Mouse (Mus musculus): ENCODE measurements around the gene Tmbim4. TPM values are rescaled to one million over a fixed set of nuclear protein-coding genes. Genes with fewer than 3 reads are reported as not detected.
A peak's percentile ranks its signal among the peaks of the same experiment; 100 is the strongest.

Gene Tmbim4
- polyA plus RNA-seq, 1 experiment from 2014 or later = 127 TPM

DNA sequence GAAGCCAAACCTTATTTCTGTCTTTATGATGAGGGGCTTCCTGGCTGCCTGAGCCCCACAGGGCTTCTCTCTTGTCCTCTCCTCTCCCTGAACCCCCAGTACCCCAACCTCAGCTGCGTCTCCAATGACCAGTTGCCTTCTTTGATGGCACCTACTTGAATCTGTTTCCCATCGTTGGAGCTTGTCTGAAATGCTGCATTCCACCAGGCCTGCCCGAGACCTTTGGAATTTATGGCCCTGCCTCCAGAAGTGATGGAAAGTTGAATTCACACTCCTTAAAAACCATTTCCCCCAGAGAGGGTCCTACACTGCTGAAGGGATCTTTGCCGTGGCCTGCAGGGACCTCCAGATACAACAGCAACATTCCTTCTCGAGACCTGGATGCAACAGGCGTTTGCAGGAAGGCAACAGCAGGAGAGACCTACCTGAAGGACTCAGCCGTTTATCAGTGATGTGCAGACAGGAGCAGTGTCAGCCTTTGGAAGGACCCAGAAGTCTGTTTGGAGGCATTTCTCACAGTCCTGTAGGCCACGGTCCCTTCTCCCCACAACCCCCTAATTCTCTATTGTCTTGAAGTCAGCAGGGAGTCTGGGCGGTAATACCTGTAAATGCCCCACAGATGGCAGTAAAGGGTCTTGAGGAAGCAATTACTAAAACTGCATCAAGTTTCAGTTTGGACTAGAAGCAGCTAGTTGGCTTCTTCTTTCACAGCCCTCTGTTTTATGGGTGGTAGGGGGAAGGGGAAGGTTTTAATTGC lies 45.8 kb downstream of the Tmbim4 start:
- peak overlapping the region; percentile 32 for H3K9ac ChIP-seq (ENCODE audit: low read depth, low read length)
- peaks cover 10% of the 10 kb centered on the region; the same call in 1 of the 2 replicates for H3K4me1 ChIP-seq (ENCODE audit: control insufficient read depth, insufficient read depth, low read length)
- 11% methylated on average over 9 of the region's 9 CpGs for WGBS
- peak overlapping the region; percentile 12; the same call in 1 of the 2 replicates for H3K4me3 ChIP-seq (ENCODE audit: low read length)
- H3K27ac ChIP-seq (ENCODE audit: low read depth, low read length) = peak overlapping the region; percentile 43; the same call in 1 of the 2 replicates
- ATAC-seq (ENCODE audit: low FRiP score, low TSS enrichment) = peak; percentile 68
- H3K27me3 ChIP-seq (ENCODE audit: control insufficient read depth, insufficient read depth, low read length) = no peaks in the 10 kb centered on the region
- peak overlapping the region; percentile 32 for H3K4me2 ChIP-seq (replicated peaks; ENCODE audit: low read depth, low read length)
- H3K9me3 ChIP-seq (ENCODE audit: control insufficient read depth, low read length) = no peaks in the 10 kb centered on the region
- H3K36me3 ChIP-seq (ENCODE audit: control insufficient read depth, insufficient read depth, low read length) = no peaks in the 10 kb centered on the region

DNA sequence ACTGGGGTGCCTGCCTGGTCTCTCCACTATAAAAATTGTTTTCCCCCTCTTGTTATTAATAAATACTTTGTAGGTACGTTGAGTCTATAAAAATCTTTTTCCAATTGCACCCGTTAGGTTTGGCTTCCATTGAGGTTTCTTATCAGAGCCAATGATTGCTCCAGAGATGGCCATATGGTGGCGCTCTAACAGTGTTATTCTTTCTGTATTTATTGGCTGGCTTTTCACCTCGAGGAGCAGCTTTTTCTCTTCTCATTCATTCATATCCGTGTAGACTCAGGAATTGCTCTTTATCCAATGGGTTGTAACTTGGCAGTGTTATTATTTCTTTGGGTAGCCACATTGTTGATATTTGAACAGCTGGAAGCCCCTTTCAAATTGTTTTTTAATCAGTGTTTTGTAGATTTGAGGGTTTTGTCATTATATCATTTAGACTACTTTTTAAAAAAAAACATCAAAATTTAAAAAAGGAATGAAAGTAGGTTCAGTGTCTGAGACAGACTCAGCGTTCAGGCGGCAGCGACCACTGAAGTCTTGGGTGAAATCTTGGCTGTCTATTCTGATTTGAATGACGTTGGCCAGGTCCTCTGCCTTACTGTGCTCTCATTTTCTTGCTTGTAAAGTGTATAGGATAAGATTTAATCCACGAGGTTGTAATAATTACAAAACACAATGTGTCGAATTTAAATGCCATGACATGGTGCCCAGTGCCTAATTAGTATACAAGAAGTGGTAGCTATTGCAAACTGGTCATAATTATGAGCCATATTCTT lies 49.7 kb downstream of the Tmbim4 start:
- Histone ChIP-seq H3K27ac (ENCODE audit: low read depth, low read length) (no peak overlapping the region), H3K9me3 (ENCODE audit: control insufficient read depth, low read length) (no peaks in the 10 kb centered on the region), H3K9ac (ENCODE audit: low read depth, low read length) (no peak overlapping the region), H3K4me3 (ENCODE audit: low read length) (no peak overlapping the region), H3K36me3 (ENCODE audit: control insufficient read depth, insufficient read depth, low read length) (no peaks in the 10 kb centered on the region), H3K27me3 (ENCODE audit: control insufficient read depth, insufficient read depth, low read length) (no peaks in the 10 kb centered on the region), H3K4me1 (ENCODE audit: control insufficient read depth, insufficient read depth, low read length) (peaks cover 20% of the 10 kb centered on the region), H3K4me2 (replicated peaks; ENCODE audit: low read depth, low read length) (no peak overlapping the region)
- no peak for ATAC-seq (ENCODE audit: low FRiP score, low TSS enrichment)
- WGBS = 60% methylated on average over 11 of the region's 11 CpGs

DNA sequence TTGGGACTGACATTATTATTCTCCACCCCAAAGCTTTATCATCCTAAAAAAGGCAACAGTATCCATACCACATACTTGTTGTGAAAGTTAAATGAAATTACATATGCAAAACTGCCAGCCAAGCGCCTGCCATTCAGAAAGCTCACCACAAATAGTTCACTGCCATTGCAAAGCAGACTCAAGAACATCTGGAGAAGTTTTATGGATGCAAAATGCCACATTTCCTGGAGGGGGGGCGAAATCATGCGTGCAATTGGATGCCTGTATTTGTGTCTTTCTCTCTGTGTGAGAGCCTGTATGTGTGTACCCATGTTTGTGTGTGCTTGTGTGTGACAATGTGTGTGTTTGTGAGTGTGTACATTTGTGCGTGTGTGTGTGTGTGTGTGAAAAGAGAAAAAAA lies 50.4 kb downstream of the Tmbim4 start:
- Histone ChIP-seq H3K4me3 (ENCODE audit: low read length) (no peak overlapping the region), H3K4me2 (replicated peaks; ENCODE audit: low read depth, low read length) (no peak overlapping the region), H3K27me3 (ENCODE audit: control insufficient read depth, insufficient read depth, low read length) (no peaks in the 10 kb centered on the region), H3K9ac (ENCODE audit: low read depth, low read length) (no peak overlapping the region), H3K27ac (ENCODE audit: low read depth, low read length) (no peak overlapping the region), H3K9me3 (ENCODE audit: control insufficient read depth, low read length) (no peaks in the 10 kb centered on the region), H3K36me3 (ENCODE audit: control insufficient read depth, insufficient read depth, low read length) (no peaks in the 10 kb centered on the region), H3K4me1 (ENCODE audit: control insufficient read depth, insufficient read depth, low read length) (peaks cover 20% of the 10 kb centered on the region)
- ATAC-seq (ENCODE audit: low FRiP score, low TSS enrichment) = no peak
- WGBS = 84% methylated on average over 4 of the region's 4 CpGs

DNA sequence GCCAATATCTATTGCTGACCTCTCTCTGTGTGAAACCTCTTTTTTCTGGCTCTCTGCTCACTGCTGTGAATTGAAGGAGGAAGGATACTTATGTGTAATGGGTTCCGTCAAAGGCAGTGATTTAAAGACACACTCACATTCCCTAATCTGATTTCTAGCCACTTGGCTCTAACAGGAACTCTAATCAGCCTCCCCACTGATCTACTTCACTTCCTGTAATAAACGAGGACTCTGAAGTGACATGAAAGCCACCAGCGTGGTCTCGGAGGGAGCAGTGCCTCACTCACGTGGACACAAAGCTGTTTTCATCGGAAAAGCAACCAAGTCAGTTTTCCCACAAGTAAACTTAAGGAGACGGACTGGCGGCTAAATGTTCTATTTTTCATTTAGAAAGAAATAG lies 51.4 kb downstream of the Tmbim4 start:
- Histone ChIP-seq H3K27me3 (ENCODE audit: control insufficient read depth, insufficient read depth, low read length) (no peaks in the 10 kb centered on the region), H3K4me2 (replicated peaks; ENCODE audit: low read depth, low read length) (peak overlapping the region; percentile 21; the same call in 1 of the 2 replicates), H3K27ac (ENCODE audit: low read depth, low read length) (no peak overlapping the region), H3K4me3 (ENCODE audit: low read length) (no peak overlapping the region), H3K9me3 (ENCODE audit: control insufficient read depth, low read length) (no peaks in the 10 kb centered on the region), H3K36me3 (ENCODE audit: control insufficient read depth, insufficient read depth, low read length) (no peaks in the 10 kb centered on the region), H3K9ac (ENCODE audit: low read depth, low read length) (no peak overlapping the region; the same call in 1 of the 2 replicates), H3K4me1 (ENCODE audit: control insufficient read depth, insufficient read depth, low read length) (peaks cover 14% of the 10 kb centered on the region)
- ATAC-seq (ENCODE audit: low FRiP score, low TSS enrichment) = 0 out of 2 replicates have a peak, but pooled peaks have one; percentile 53
- 9% methylated on average over 8 of the region's 8 CpGs for WGBS

DNA sequence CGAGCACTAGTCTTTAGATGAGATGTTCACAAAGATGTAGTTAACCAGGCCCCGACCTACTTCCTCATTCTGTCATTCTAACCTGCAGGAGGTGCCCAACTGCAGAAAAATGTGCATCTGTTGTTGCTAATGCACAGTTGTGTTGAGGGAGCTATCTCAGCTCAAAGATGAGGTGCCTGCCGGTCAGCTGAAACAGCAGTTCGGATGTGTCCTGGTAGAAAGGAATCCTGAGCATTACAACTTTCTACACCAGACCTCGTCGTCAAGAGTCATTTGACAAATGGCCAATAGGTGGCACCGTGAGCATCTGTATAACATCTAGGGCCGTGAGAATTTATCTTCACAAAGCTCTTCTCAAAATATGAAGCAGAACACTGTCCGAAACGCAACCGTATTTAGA lies 55.8 kb downstream of the Tmbim4 start:
- WGBS = 23% methylated on average over 11 of the region's 11 CpGs
- peak; percentile 54; the same call in 1 of the 2 replicates for ATAC-seq (ENCODE audit: low FRiP score, low TSS enrichment)
- no peak overlapping the region for H3K27ac ChIP-seq (ENCODE audit: low read depth, low read length)

DNA sequence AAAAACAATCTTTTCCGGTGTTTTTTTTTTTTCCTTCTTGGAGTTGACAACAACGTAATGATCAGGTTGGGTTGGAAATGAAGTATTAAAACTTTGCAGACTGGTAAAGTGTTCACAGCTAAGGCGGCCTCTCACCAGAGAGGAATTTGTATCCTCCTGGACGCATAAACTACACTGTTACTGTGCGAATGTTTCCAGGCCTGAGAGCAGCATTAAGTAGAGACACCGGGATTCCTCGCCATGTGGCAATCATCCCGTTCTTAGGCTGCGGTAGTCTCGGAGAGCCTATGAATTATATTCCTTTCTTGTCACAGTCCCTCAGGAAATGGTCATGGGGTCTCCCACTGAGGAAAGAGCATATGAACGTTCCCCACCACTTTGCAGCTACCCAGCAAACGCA lies 66.4 kb downstream of the Tmbim4 start:
- Histone ChIP-seq H3K4me1 (ENCODE audit: control insufficient read depth, insufficient read depth, low read length) (peaks cover 21% of the 10 kb centered on the region), H3K27me3 (ENCODE audit: control insufficient read depth, insufficient read depth, low read length) (no peaks in the 10 kb centered on the region), H3K27ac (ENCODE audit: low read depth, low read length) (no peak overlapping the region), H3K36me3 (ENCODE audit: control insufficient read depth, insufficient read depth, low read length) (no peaks in the 10 kb centered on the region), H3K9me3 (ENCODE audit: control insufficient read depth, low read length) (no peaks in the 10 kb centered on the region), H3K4me3 (ENCODE audit: low read length) (no peak overlapping the region), H3K9ac (ENCODE audit: low read depth, low read length) (no peak overlapping the region), H3K4me2 (replicated peaks; ENCODE audit: low read depth, low read length) (no peak overlapping the region)
- WGBS = 59% methylated on average over 12 of the region's 12 CpGs
- no peak for ATAC-seq (ENCODE audit: low FRiP score, low TSS enrichment)

More for the DNA sequence above, 55.8 kb downstream of the Tmbim4 start:
- no peaks in the 10 kb centered on the region for H3K27me3 ChIP-seq (ENCODE audit: control insufficient read depth, insufficient read depth, low read length)
- H3K9ac ChIP-seq (ENCODE audit: low read depth, low read length) = no peak overlapping the region
- no peak overlapping the region for H3K4me3 ChIP-seq (ENCODE audit: low read length)
- no peaks in the 10 kb centered on the region for H3K36me3 ChIP-seq (ENCODE audit: control insufficient read depth, insufficient read depth, low read length)
- H3K9me3 ChIP-seq (ENCODE audit: control insufficient read depth, low read length) = no peaks in the 10 kb centered on the region
- peaks cover 10% of the 10 kb centered on the region for H3K4me1 ChIP-seq (ENCODE audit: control insufficient read depth, insufficient read depth, low read length)
- H3K4me2 ChIP-seq (replicated peaks; ENCODE audit: low read depth, low read length) = no peak overlapping the region

DNA sequence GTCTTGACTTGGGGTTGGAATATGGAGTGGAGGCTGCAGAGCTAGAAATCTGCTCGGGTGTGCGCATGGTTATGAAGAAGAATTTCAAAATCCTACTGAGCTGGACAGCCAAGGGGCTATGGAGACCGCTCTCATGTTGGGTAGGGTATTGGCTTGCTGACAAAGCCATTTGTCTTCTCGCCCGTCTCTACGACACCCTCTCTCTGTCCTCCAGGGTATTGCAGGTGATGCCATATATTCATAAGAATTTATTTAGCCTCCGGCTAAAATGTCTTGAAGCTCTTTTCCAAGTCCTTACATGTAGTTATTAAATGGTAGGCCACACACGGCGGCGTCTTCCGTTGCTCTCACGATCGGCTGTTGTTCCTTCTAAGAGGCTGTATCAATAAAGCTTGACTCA lies 68.6 kb downstream of the Tmbim4 start:
- Histone ChIP-seq H3K9ac (ENCODE audit: low read depth, low read length) (no peak overlapping the region), H3K4me3 (ENCODE audit: low read length) (no peak overlapping the region), H3K27me3 (ENCODE audit: control insufficient read depth, insufficient read depth, low read length) (no peaks in the 10 kb centered on the region), H3K4me2 (replicated peaks; ENCODE audit: low read depth, low read length) (no peak overlapping the region), H3K4me1 (ENCODE audit: control insufficient read depth, insufficient read depth, low read length) (peaks cover 25% of the 10 kb centered on the region), H3K36me3 (ENCODE audit: control insufficient read depth, insufficient read depth, low read length) (no peaks in the 10 kb centered on the region), H3K27ac (ENCODE audit: low read depth, low read length) (no peak overlapping the region), H3K9me3 (ENCODE audit: control insufficient read depth, low read length) (no peaks in the 10 kb centered on the region)
- WGBS = 95% methylated on average over 13 of the region's 13 CpGs
- no peak for ATAC-seq (ENCODE audit: low FRiP score, low TSS enrichment)

DNA sequence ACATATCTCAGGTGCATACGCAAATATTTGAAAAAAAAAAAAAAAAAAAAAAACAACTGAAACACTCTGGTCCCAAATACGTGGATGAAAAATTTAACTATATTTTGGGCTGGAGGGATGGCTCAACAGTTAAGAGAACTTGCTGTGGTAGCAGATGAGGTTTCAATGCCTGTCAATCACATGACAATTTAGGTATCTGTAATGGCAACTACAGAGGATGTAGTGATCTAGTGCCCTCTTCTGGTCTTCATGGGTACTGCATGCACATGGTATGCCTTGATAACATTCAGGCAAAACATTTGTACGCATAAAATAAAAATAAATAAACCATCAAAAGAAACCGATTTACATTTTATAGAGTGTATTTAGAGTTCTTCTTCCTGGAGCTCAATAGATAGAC lies 69.4 kb downstream of the Tmbim4 start:
- Histone ChIP-seq H3K4me3 (ENCODE audit: low read length) (no peak overlapping the region), H3K9ac (ENCODE audit: low read depth, low read length) (no peak overlapping the region), H3K27ac (ENCODE audit: low read depth, low read length) (no peak overlapping the region), H3K27me3 (ENCODE audit: control insufficient read depth, insufficient read depth, low read length) (no peaks in the 10 kb centered on the region), H3K36me3 (ENCODE audit: control insufficient read depth, insufficient read depth, low read length) (no peaks in the 10 kb centered on the region), H3K9me3 (ENCODE audit: control insufficient read depth, low read length) (no peaks in the 10 kb centered on the region), H3K4me2 (replicated peaks; ENCODE audit: low read depth, low read length) (no peak overlapping the region), H3K4me1 (ENCODE audit: control insufficient read depth, insufficient read depth, low read length) (peaks cover 25% of the 10 kb centered on the region)
- 76% methylated on average over 4 of the region's 4 CpGs for WGBS
- ATAC-seq (ENCODE audit: low FRiP score, low TSS enrichment) = no peak

DNA sequence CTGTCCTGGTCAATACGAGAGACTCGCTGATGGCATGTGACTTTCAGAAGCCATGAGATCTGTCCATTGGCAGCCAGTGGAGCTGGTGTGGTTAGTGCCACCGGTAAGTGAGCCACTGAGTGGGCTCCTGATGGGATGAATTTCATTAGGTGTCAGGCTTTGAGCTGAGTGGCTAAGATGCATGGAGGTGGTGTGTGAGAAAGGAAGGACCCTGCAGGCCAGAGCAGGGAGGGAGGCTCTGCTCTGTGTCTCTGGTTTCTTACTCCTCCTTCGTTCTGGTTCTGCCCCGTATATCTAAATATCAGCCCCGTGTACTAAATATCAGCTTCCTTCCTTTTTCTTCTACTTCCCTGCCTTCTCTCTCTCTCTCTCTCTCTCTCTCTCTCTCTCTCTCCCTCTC lies 69.9 kb downstream of the Tmbim4 start:
- H3K4me3 ChIP-seq (ENCODE audit: low read length) = no peak overlapping the region
- no peak overlapping the region; the same call in 1 of the 2 replicates for H3K4me2 ChIP-seq (replicated peaks; ENCODE audit: low read depth, low read length)
- no peaks in the 10 kb centered on the region for H3K9me3 ChIP-seq (ENCODE audit: control insufficient read depth, low read length)
- no peaks in the 10 kb centered on the region for H3K36me3 ChIP-seq (ENCODE audit: control insufficient read depth, insufficient read depth, low read length)
- WGBS = 51% methylated on average over 6 of the region's 6 CpGs
- H3K27me3 ChIP-seq (ENCODE audit: control insufficient read depth, insufficient read depth, low read length) = no peaks in the 10 kb centered on the region
- H3K27ac ChIP-seq (ENCODE audit: low read depth, low read length) = no peak overlapping the region
- no peak for ATAC-seq (ENCODE audit: low FRiP score, low TSS enrichment)
- no peak overlapping the region for H3K9ac ChIP-seq (ENCODE audit: low read depth, low read length)
- peaks cover 25% of the 10 kb centered on the region for H3K4me1 ChIP-seq (ENCODE audit: control insufficient read depth, insufficient read depth, low read length)

Measured in kidney, embryonic 14.5 days (tissue).